Mouse (Mus musculus): ENCODE results near the gene Zfp945.
"Not testable (repeated sequence)": the region's sequence is repeated elsewhere in the genome, so short reads cannot be mapped to it uniquely, and the experiment has no call there.

GRCm38 (mm10) chr17:22875549-22875948 is 8.6 kb upstream of the Zfp945 start:
- TF ChIP-seq CTCF (IDR thresholded peaks at IDR 0.05; ENCODE audit: control insufficient read depth, insufficient read depth, insufficient read length); USF1 (IDR thresholded peaks at IDR 0.05; ENCODE audit: low read depth); MAX (IDR thresholded peaks at IDR 0.05); CEBPB (IDR thresholded peaks at IDR 0.05; ENCODE audit: low read depth); MYOG (IDR thresholded peaks at IDR 0.05; ENCODE audit: control insufficient read depth, extremely low read depth, insufficient read length): not testable (repeated sequence)

Measured in C2C12 (cell line).